Mouse (Mus musculus) testis, adult 2 months (tissue): Measurements from ENCODE around the gene Slc6a18.

ENCODE experiments used
- CTCF ChIP-seq: fragments of 200-500 bp; IDR thresholded peaks from 2 replicates; pipeline ENCODE4 v1.5.1; 2012; ENCODE audit warnings: low read depth, mild to moderate bottlenecking, inconsistent platforms, low read length, moderate library complexity; ENCODE audit not compliant: control insufficient read depth, insufficient read depth, insufficient replicate concordance
- POLR2A ChIP-seq: fragments of 200-500 bp; IDR thresholded peaks from 2 replicates; pipeline ENCODE4 v1.6.1; 2012; ENCODE audit warnings: low read depth, mild to moderate bottlenecking, inconsistent platforms, low read length, moderate library complexity; ENCODE audit not compliant: control insufficient read depth

DNA sequence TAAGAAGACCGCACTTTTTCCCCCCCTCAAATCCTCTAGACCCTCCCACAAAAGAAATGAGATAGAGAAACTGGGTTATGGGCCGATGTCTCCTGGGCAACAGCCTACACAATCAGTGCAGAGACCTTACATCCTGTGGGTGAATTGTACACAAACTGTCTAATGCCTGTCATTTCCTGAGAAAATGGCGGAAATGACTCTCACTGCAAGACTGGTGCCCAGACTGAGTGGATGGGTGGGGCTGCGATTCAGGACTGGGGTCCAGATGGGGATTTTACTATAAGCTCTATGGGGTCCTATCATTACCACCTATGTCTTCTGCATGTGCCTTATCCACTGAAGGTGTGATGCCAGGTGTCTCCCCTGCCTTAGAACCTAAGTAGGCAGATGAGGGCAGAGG is 25.0 kb upstream of the Slc6a18 start:
- no peak for TF ChIP-seq POLR2A
- TF ChIP-seq CTCF, result no peak
